Mouse (Mus musculus) left cerebral cortex, postnatal 10 days (tissue): ENCODE results near the gene Rnf41. TPM values are rescaled to one million over a fixed set of nuclear protein-coding genes. Genes with fewer than 3 reads are reported as not detected.

Source experiments
- DNase-seq, 2 experiments: peaks; one replicate each; pipeline ENCODE4 v3.0.0; 2021 to 2022; ENCODE audit warnings: low spot score in 2 of 2, mixed read lengths in 1 of 2; ENCODE audit errors: extremely low spot score in 1 of 2
- intact Hi-C: fragments of 180-260 bp; cut with DNase I; formaldehyde crosslinking; loops from one replicate; pipeline ENCODE4 v1.15.1; 2025
- total RNA-seq, 2 experiments: library from RNA; stranded (reverse); gene quantifications; 2 replicates each; pipeline ENCODE4 v1.2.3; 2021

Rnf41 gene
- total RNA-seq, 2 experiments from 2014 or later, result 79.3 to 81.6 TPM

- no peak for DNase-seq
- intact Hi-C loops, result loop anchor here (5.0 kb wide), 1 partner anchor 45 kb away; the partner anchor contains the start of gene Smarcc2
These were observed 1.1 kb downstream of the Rnf41 start for GRCm38 (mm10) chr10:128412558-128412957.

GRCm38 (mm10) chr10:128413076-128413475 is 1.6 kb downstream of the Rnf41 start:
- DNase-seq, result no peak
- intact Hi-C loops, result loop anchor here (5.0 kb wide), 1 partner anchor 44 kb away; the partner anchor contains the start of gene Smarcc2

GRCm38 (mm10) chr10:128414848-128415247 is 3.4 kb downstream of the Rnf41 start:
- no peak for DNase-seq
- intact Hi-C loops, result loop anchor here (5.0 kb wide), 1 partner anchor 42 kb away; the partner anchor contains the start of gene Smarcc2

- no peak for DNase-seq
- intact Hi-C loops, result no loop called here
These were observed 11.0 kb downstream of the Rnf41 start for GRCm38 (mm10) chr10:128422426-128422825.

DNA sequence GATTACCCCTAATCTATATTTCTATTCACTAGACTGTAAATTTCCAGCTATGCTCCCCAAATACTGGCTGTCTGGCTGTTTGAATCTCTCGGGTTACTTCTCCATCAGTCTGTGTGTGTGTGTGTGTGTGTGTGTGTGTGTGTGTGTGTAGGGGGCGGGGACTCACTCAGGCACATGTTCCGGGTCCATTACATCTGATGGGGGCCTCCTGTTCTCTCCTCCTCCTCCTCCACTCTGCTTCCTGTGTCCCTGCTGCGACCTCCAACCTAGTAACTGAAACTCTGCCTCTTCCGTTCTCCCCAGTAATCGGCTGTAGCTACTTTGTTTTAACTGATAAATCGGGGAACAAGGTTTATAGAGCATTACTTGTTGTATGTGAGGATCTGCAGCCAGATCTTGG is 13.1 kb downstream of the Rnf41 start:
- intact Hi-C loops, result no loop called here

GRCm38 (mm10) chr10:128425260-128425659 is 13.8 kb downstream of the Rnf41 start:
- no peak for DNase-seq
- intact Hi-C loops, result no loop called here

More for the DNA sequence above, 13.1 kb downstream of the Rnf41 start:
- DNase-seq, result no peak

- no peak for DNase-seq
- intact Hi-C loops, result no loop called here
These were observed 17.6 kb downstream of the Rnf41 start for GRCm38 (mm10) chr10:128429052-128429451.

DNA sequence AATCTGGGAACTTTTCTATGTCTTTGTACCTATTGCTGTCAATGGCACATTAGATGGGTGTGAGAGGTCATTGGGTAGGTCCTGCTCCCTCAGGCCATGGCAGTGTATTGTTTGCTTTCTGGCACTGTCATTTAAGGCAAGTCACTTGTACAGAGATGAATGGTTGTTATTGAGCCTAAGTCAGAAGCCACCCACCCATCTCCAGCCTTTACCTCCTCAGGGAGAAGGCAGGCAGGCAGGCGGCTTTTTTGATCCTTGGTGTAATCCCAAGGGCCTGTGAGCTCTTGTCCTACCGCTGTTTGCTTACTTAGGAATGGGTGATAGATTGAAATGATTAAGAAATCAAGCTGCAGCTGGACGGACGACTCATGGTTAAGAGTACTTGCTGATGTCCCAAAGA is 18.0 kb downstream of the Rnf41 start:
- intact Hi-C loops, result no loop called here
- no peak for DNase-seq

- no peak for DNase-seq
- intact Hi-C loops, result no loop called here
These were observed 22.0 kb downstream of the Rnf41 start for GRCm38 (mm10) chr10:128433417-128433816.

- no peak for DNase-seq
- intact Hi-C loops, result no loop called here
These were observed 23.2 kb downstream of the Rnf41 start for GRCm38 (mm10) chr10:128434681-128435080.

GRCm38 (mm10) chr10:128435186-128435823 is 23.8 kb downstream of the Rnf41 start:
- intact Hi-C loops, result no loop called here
- DNase-seq, result peak in 1 of 2 experiments; percentile 56

DNA sequence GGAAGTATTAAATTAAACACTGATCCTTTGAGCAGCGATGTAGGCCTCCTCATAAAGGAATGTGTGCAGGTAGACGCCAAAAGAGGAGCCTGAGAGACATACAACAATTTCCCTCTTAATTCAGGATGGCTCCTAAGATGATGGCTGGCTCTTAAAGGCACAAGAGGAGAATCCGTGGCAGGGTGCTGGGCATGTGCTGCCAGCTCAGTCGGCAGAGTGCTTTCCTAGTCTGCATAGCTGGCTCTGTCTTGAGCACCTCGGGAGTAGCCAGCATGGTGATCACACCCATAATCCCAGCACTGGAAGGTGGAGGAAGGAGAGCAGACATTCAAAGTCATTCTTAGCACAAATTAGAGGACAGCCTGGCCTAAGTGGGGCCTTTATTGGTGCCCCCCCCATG is 24.4 kb downstream of the Rnf41 start:
- DNase-seq, result no peak
- intact Hi-C loops, result no loop called here

GRCm38 (mm10) chr10:128436376-128436775 is 24.9 kb downstream of the Rnf41 start:
- intact Hi-C loops, result no loop called here
- no peak for DNase-seq

- peak in 1 of 2 experiments; percentile 45 for DNase-seq
- intact Hi-C loops, result no loop called here
These were observed 27.3 kb downstream of the Rnf41 start for GRCm38 (mm10) chr10:128438675-128439279.

DNA sequence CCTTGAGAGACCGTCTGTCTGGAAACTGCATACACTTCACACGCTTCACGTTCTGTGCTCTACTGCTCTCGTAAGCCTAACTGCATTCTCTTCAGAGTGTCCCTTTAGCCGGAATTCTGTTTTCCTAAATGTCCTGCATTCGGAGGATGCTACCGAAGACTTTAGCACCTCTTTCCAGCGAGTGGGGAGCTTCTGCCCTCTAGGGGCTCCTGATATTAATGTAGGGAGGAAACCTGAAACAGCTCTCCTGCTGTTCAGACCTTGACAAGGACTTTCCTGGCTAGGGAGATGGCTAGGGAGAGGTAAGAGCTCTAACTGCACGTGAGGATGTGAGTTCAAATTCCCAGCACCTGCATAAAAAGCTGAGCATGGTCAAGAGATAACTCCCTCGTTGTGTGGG is 28.9 kb downstream of the Rnf41 start:
- intact Hi-C loops, result no loop called here
- DNase-seq, result no peak

- no peak for DNase-seq
These were observed 30.1 kb downstream of the Rnf41 start for GRCm38 (mm10) chr10:128441324-128442119.

DNA sequence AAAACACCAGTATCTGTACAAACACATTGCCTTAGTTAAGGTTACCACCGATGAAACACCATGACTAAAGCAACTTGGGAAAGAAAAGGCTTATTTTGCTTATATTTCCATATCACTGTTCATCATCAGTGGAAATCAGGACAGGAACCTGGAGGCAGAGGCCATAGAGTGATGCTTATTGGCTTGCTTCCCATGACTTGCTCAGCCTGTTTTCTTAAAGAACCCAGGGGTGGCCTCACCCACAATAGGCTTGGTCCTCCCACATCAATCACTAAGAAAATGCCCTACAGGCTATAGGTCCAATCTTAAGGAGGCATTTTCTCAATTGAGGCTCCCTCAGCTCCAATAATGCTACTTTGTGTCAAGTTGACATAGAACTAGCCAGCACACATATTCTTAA is 31.3 kb downstream of the Rnf41 start:
- intact Hi-C loops, result no loop called here
- DNase-seq, result no peak

More at GRCm38 (mm10) chr10:128441324-128442119, 30.1 kb downstream of the Rnf41 start:
- intact Hi-C loops, result no loop called here

DNA sequence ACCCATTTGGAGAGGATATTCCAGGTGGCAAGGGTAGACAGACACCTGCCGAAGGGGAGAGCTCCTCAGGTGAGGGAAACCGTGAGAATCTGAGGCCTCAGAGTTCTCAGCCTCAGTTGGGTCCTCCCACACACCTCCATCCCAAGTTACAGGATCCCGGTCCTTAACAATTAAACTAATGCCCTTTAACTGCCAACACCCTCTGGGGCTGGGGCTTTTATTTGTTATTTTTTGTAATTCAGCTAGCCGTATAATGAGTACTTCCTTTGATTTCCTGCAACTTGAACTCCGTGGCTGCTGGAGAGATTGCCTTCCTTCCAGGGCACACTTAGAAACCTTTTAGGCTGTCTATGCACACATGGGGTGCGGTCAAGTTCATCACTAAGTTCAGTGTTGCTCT is 32.9 kb downstream of the Rnf41 start:
- no peak for DNase-seq
- intact Hi-C loops, result no loop called here

GRCm38 (mm10) chr10:128445407-128445806 is 34.0 kb downstream of the Rnf41 start:
- DNase-seq, result no peak
- intact Hi-C loops, result no loop called here

- no peak for DNase-seq
- intact Hi-C loops, result loop anchor here (10.0 kb wide), 1 partner anchor 116 kb away; the partner anchor contains the start of gene Cs
These were observed 39.6 kb downstream of the Rnf41 start for GRCm38 (mm10) chr10:128451014-128451413.
